Mouse (Mus musculus) liver, adult 2 months (tissue): Measurements from ENCODE around the gene Cobl.

Source experiments
- CTCF ChIP-seq: fragments of 200-500 bp; IDR thresholded peaks from 2 replicates; pipeline ENCODE4 v1.5.1; 2011; ENCODE audit warnings: low read depth, low read length, control low read depth
- POLR2A ChIP-seq: fragments of 200-500 bp; IDR thresholded peaks from 2 replicates; pipeline ENCODE4 v1.6.1; 2011; ENCODE audit warnings: low read length, control low read depth; ENCODE audit not compliant: insufficient read depth; ENCODE audit errors: extremely low read depth

GRCm38 (mm10) chr11:12350986-12351546, 113.7 kb downstream of the Cobl start:
- TF ChIP-seq CTCF = no peak
- no peak for TF ChIP-seq POLR2A
